Mouse (Mus musculus): Measurements from ENCODE around the gene Gnpat. TPM values are rescaled to one million over a fixed set of nuclear protein-coding genes. Genes with fewer than 3 reads are reported as not detected.
"Not testable (repeated sequence)": the region's sequence is repeated elsewhere in the genome, so short reads cannot be mapped to it uniquely, and the experiment has no call there.

Gene Gnpat
- total RNA-seq, 1 experiment: 102 TPM

GRCm38 (mm10) chr8:124837956-124838355, 24.9 kb upstream of the Gnpat start:
- H3K9me3 ChIP-seq (ENCODE audit: control insufficient read depth, insufficient read depth, low read depth, low read length): no peaks in the 10 kb centered on the region
- in situ Hi-C loops (cut with MboI; ENCODE audit: low sequenced_read_pairs in 2 of 2, unreplicated experiment in 2 of 2): no loop called here
- H3K36me3 ChIP-seq (ENCODE audit: control insufficient read depth, insufficient read depth, low read length, poor library complexity, severe bottlenecking): peaks cover 35% of the 10 kb centered on the region

GRCm38 (mm10) chr8:124839371-124839770, 23.5 kb upstream of the Gnpat start:
- Histone ChIP-seq H3K27ac (ENCODE audit: insufficient read depth, low read depth, low read length, poor library complexity, severe bottlenecking) (no peak overlapping the region), H3K4me3 (ENCODE audit: insufficient read depth in 1 of 2, low read depth in 1 of 2, low read length in 2 of 2, poor library complexity in 1 of 2, severe bottlenecking in 1 of 2) (no peak overlapping the region), H3K9me3 (ENCODE audit: control insufficient read depth, insufficient read depth, low read depth, low read length) (no peaks in the 10 kb centered on the region), H3K9ac (ENCODE audit: insufficient read depth, low read depth, low read length, poor library complexity, severe bottlenecking) (no peak overlapping the region), H3K4me1 (ENCODE audit: control insufficient read depth in 2 of 2, insufficient read depth in 2 of 2, low read length in 2 of 2, poor library complexity in 1 of 2) (peaks cover 0 to 3% of the 10 kb centered on the region in 2 experiments; a peak in 1 of 4 replicates), H3K36me3 (ENCODE audit: control insufficient read depth, insufficient read depth, low read length, poor library complexity, severe bottlenecking) (peaks cover 39% of the 10 kb centered on the region)
- no peak for DNase-seq (ENCODE audit: low read depth, low spot score)
- no peak for TF ChIP-seq ZNF384 (IDR thresholded peaks at IDR 0.05; ENCODE audit: low read depth, low read length)
- TF ChIP-seq ZC3H11A (IDR thresholded peaks at IDR 0.05; ENCODE audit: borderline replicate concordance, low read depth, low read length): no peak
- TF ChIP-seq MAFK (IDR thresholded peaks at IDR 0.05; ENCODE audit: insufficient read depth, low read depth, low read length): no peak
- TF ChIP-seq CHD2 (IDR thresholded peaks at IDR 0.05; ENCODE audit: low read depth, low read length): no peak
- TF ChIP-seq HCFC1 (IDR thresholded peaks at IDR 0.05; ENCODE audit: borderline replicate concordance, insufficient read depth, low read length): no peak
- in situ Hi-C loops (cut with MboI; ENCODE audit: low sequenced_read_pairs in 2 of 2, unreplicated experiment in 2 of 2): no loop called here

More at GRCm38 (mm10) chr8:124837956-124838355, 24.9 kb upstream of the Gnpat start:
- H3K4me1 ChIP-seq (ENCODE audit: control insufficient read depth in 2 of 2, insufficient read depth in 2 of 2, low read length in 2 of 2, poor library complexity in 1 of 2): peaks cover 0 to 6% of the 10 kb centered on the region in 2 experiments; a peak in 1 of 4 replicates
- H3K4me3 ChIP-seq (ENCODE audit: insufficient read depth in 1 of 2, low read depth in 1 of 2, low read length in 2 of 2, poor library complexity in 1 of 2, severe bottlenecking in 1 of 2): no peak overlapping the region
- no peak for TF ChIP-seq MAFK (IDR thresholded peaks at IDR 0.05; ENCODE audit: insufficient read depth, low read depth, low read length)
- no peak for TF ChIP-seq CHD2 (IDR thresholded peaks at IDR 0.05; ENCODE audit: low read depth, low read length)
- no peak for TF ChIP-seq ZC3H11A (IDR thresholded peaks at IDR 0.05; ENCODE audit: borderline replicate concordance, low read depth, low read length)
- no peak for TF ChIP-seq HCFC1 (IDR thresholded peaks at IDR 0.05; ENCODE audit: borderline replicate concordance, insufficient read depth, low read length)
- TF ChIP-seq ZNF384 (IDR thresholded peaks at IDR 0.05; ENCODE audit: low read depth, low read length): no peak
- no peak overlapping the region for H3K9ac ChIP-seq (ENCODE audit: insufficient read depth, low read depth, low read length, poor library complexity, severe bottlenecking)
- DNase-seq (ENCODE audit: low read depth, low spot score): no peak
- H3K27ac ChIP-seq (ENCODE audit: insufficient read depth, low read depth, low read length, poor library complexity, severe bottlenecking): no peak overlapping the region

GRCm38 (mm10) chr8:124840900-124841299, 21.9 kb upstream of the Gnpat start:
- Histone ChIP-seq H3K36me3 (ENCODE audit: control insufficient read depth, insufficient read depth, low read length, poor library complexity, severe bottlenecking) (peaks cover 39% of the 10 kb centered on the region), H3K4me1 (ENCODE audit: control insufficient read depth in 2 of 2, insufficient read depth in 2 of 2, low read length in 2 of 2, poor library complexity in 1 of 2) (peaks cover 0 to 3% of the 10 kb centered on the region in 2 experiments; a peak in 1 of 4 replicates), H3K27ac (ENCODE audit: insufficient read depth, low read depth, low read length, poor library complexity, severe bottlenecking) (no peak overlapping the region), H3K4me3 (ENCODE audit: insufficient read depth in 1 of 2, low read depth in 1 of 2, low read length in 2 of 2, poor library complexity in 1 of 2, severe bottlenecking in 1 of 2) (no peak overlapping the region), H3K9me3 (ENCODE audit: control insufficient read depth, insufficient read depth, low read depth, low read length) (no peaks in the 10 kb centered on the region), H3K9ac (ENCODE audit: insufficient read depth, low read depth, low read length, poor library complexity, severe bottlenecking) (no peak overlapping the region)
- TF ChIP-seq HCFC1 (IDR thresholded peaks at IDR 0.05; ENCODE audit: borderline replicate concordance, insufficient read depth, low read length): no peak
- DNase-seq (ENCODE audit: low read depth, low spot score): no peak
- in situ Hi-C loops (cut with MboI; ENCODE audit: low sequenced_read_pairs in 2 of 2, unreplicated experiment in 2 of 2): no loop called here

- peaks cover 0 to 3% of the 10 kb centered on the region in 2 experiments; a peak in 1 of 4 replicates for H3K4me1 ChIP-seq (ENCODE audit: control insufficient read depth in 2 of 2, insufficient read depth in 2 of 2, low read length in 2 of 2, poor library complexity in 1 of 2)
- DNase-seq (ENCODE audit: low read depth, low spot score): no peak
- H3K36me3 ChIP-seq (ENCODE audit: control insufficient read depth, insufficient read depth, low read length, poor library complexity, severe bottlenecking): peaks cover 39% of the 10 kb centered on the region
- H3K4me3 ChIP-seq (ENCODE audit: insufficient read depth in 1 of 2, low read depth in 1 of 2, low read length in 2 of 2, poor library complexity in 1 of 2, severe bottlenecking in 1 of 2): no peak overlapping the region
- no peak for TF ChIP-seq ZC3H11A (IDR thresholded peaks at IDR 0.05; ENCODE audit: borderline replicate concordance, low read depth, low read length)
- TF ChIP-seq ZNF384 (IDR thresholded peaks at IDR 0.05; ENCODE audit: low read depth, low read length): no peak
- H3K27ac ChIP-seq (ENCODE audit: insufficient read depth, low read depth, low read length, poor library complexity, severe bottlenecking): no peak overlapping the region; the same call in 1 of the 2 replicates
- in situ Hi-C loops (cut with MboI; ENCODE audit: low sequenced_read_pairs in 2 of 2, unreplicated experiment in 2 of 2): no loop called here
- no peaks in the 10 kb centered on the region for H3K9me3 ChIP-seq (ENCODE audit: control insufficient read depth, insufficient read depth, low read depth, low read length)
- H3K9ac ChIP-seq (ENCODE audit: insufficient read depth, low read depth, low read length, poor library complexity, severe bottlenecking): no peak overlapping the region
Observed at GRCm38 (mm10) chr8:124841775-124842174, 21.1 kb upstream of the Gnpat start.

- H3K9me3 ChIP-seq (ENCODE audit: control insufficient read depth, insufficient read depth, low read depth, low read length); H3K9ac ChIP-seq (ENCODE audit: insufficient read depth, low read depth, low read length, poor library complexity, severe bottlenecking); DNase-seq (ENCODE audit: low read depth, low spot score); H3K4me3 ChIP-seq (ENCODE audit: insufficient read depth in 1 of 2, low read depth in 1 of 2, low read length in 2 of 2, poor library complexity in 1 of 2, severe bottlenecking in 1 of 2); H3K27ac ChIP-seq (ENCODE audit: insufficient read depth, low read depth, low read length, poor library complexity, severe bottlenecking); H3K4me1 ChIP-seq (ENCODE audit: control insufficient read depth in 2 of 2, insufficient read depth in 2 of 2, low read length in 2 of 2, poor library complexity in 1 of 2); in situ Hi-C loops (cut with MboI; ENCODE audit: low sequenced_read_pairs in 2 of 2, unreplicated experiment in 2 of 2): not testable (repeated sequence)
- peaks cover 39% of the 10 kb centered on the region for H3K36me3 ChIP-seq (ENCODE audit: control insufficient read depth, insufficient read depth, low read length, poor library complexity, severe bottlenecking)
Observed at GRCm38 (mm10) chr8:124842929-124843328, 19.9 kb upstream of the Gnpat start.
